ENCODE assay signal across 18 mouse cellular contexts in the genomic region with DNA sequence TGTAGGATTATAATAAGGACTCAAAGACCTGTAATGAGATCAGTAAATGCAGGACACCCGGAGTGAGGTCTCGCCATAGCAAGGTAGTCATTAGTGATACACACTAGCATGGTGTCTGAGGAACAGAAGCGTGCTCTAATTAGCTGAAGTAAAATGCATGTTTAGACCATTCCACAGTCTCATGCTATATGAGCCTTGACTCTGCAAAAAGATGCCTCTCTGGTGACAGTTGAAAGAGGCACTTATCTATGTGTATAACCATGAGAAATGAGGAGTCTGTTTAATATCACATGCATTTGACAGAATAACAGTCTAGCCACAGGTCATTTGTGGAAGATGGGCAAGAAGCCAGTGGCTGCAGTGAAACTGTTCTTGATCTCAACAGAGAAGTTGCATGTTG.
DNase-seq lines count a peak whose midpoint lies in the region; ATAC-seq and TF ChIP-seq lines count a peak whose summit lies in the region.
"Had no signal": no experiment of that assay in that cellular context is flagged by ENCODE, and none has a peak within 500 bp of the region (broad histone marks: within the 10 kb centered on the region; RNA-seq: fewer than 3 reads in every experiment).

No protein-coding gene starts in this region.

- H3K36me3 ChIP-seq in forebrain, embryonic 14.5 days (ENCODE audit: control insufficient read depth, insufficient read depth, low read length) = no peaks in the 10 kb centered on the region
- no peaks in the 10 kb centered on the region for H3K36me3 ChIP-seq in forebrain, postnatal 0 days (ENCODE audit: insufficient read depth)
- no peaks in the 10 kb centered on the region for H3K36me3 ChIP-seq in lung, embryonic 14.5 days (ENCODE audit: insufficient read depth)
- no peaks in the 10 kb centered on the region for H3K36me3 ChIP-seq in midbrain, embryonic 15.5 days (replicated peaks)
- no peaks in the 10 kb centered on the region for H3K36me3 ChIP-seq in midbrain, postnatal 0 days (ENCODE audit: insufficient read depth, low read length)
- H3K36me3 ChIP-seq: embryonic facial prominence, embryonic 13.5 days; forebrain, embryonic 12.5 days; hindbrain, embryonic 12.5 days had no signal

- DNase-seq in forebrain, embryonic 14.5 days (ENCODE audit: low spot score) = peak; percentile 8
- DNase-seq in forebrain, postnatal 0 days = no peak
- DNase-seq in lung, embryonic 14.5 days = peak; percentile 81
- no peak for DNase-seq in lung, postnatal 10 days
- no peak for DNase-seq in midbrain, postnatal 0 days (ENCODE audit: low spot score)
- DNase-seq: adrenal gland, postnatal 10 days; cerebellum, adult 18-20 months; cerebellum, adult 9-11 months; cerebellum, postnatal 36 days; gastrocnemius, postnatal 14 days; heart, adult 2 months; heart, postnatal 36 days had no signal

- TF ChIP-seq CTCF in forebrain, postnatal 0 days (IDR thresholded peaks at IDR 0.05; ENCODE audit: low read depth) = no peak
- TF ChIP-seq CTCF in lung, embryonic 14.5 days (IDR thresholded peaks at IDR 0.05; ENCODE audit: low read depth) = no peak
- no peak for TF ChIP-seq CTCF in midbrain, postnatal 0 days (IDR thresholded peaks at IDR 0.05)

- no peaks in the 10 kb centered on the region for H3K4me1 ChIP-seq in forebrain, embryonic 14.5 days (ENCODE audit: control insufficient read depth, insufficient read depth, low read length)
- no peaks in the 10 kb centered on the region for H3K4me1 ChIP-seq in forebrain, postnatal 0 days (ENCODE audit: insufficient read depth)
- H3K4me1 ChIP-seq in lung, embryonic 14.5 days (ENCODE audit: insufficient read depth) = 0 out of 2 replicates have a peak, but pooled peaks cover 3% of the 10 kb centered on the region
- H3K4me1 ChIP-seq in midbrain, embryonic 15.5 days = no peaks in the 10 kb centered on the region
- no peaks in the 10 kb centered on the region for H3K4me1 ChIP-seq in midbrain, postnatal 0 days (ENCODE audit: insufficient read depth, low read length)
- H3K4me1 ChIP-seq: embryonic facial prominence, embryonic 13.5 days; forebrain, embryonic 12.5 days; hindbrain, embryonic 12.5 days had no signal

- no peak for ATAC-seq in forebrain, embryonic 14.5 days
- no peak for ATAC-seq in forebrain, postnatal 0 days
- ATAC-seq in lung, embryonic 14.5 days (ENCODE audit: insufficient read depth) = peak; percentile 83
- 0 out of 2 replicates have a peak, but pooled peaks have one; percentile 42 for ATAC-seq in midbrain, embryonic 15.5 days (replicated peaks)
- ATAC-seq in midbrain, postnatal 0 days (ENCODE audit: low FRiP score) = no peak
- ATAC-seq in cerebellum, adult (ENCODE audit: insufficient number of reproducible peaks, low FRiP score, low TSS enrichment) = no peak

- 12% methylated on average over 3 of the region's 3 CpGs for WGBS in forebrain, embryonic 14.5 days
- 28% methylated on average over 3 of the region's 3 CpGs for WGBS in forebrain, postnatal 0 days
- 44% methylated on average over 3 of the region's 3 CpGs for whole genome bisulfite sequencing in lung, embryonic 14.5 days
- 76% methylated on average over 3 of the region's 3 CpGs for WGBS in midbrain, embryonic 15.5 days
- 75% methylated on average over 3 of the region's 3 CpGs for WGBS in midbrain, postnatal 0 days

- H3K4me2 ChIP-seq in forebrain, embryonic 14.5 days (ENCODE audit: low read length) = no peak overlapping the region
- no peak overlapping the region for H3K4me2 ChIP-seq in forebrain, postnatal 0 days (ENCODE audit: low read depth)
- no peak overlapping the region for H3K4me2 ChIP-seq in lung, embryonic 14.5 days
- H3K4me2 ChIP-seq in midbrain, embryonic 15.5 days = no peak overlapping the region
- H3K4me2 ChIP-seq in midbrain, postnatal 0 days (ENCODE audit: low read depth, low read length, poor library complexity, severe bottlenecking) = no peak overlapping the region
- H3K4me2 ChIP-seq: embryonic facial prominence, embryonic 13.5 days; forebrain, embryonic 12.5 days; heart, embryonic 11.5 days; hindbrain, embryonic 12.5 days had no signal

- H3K27ac ChIP-seq in forebrain, embryonic 14.5 days (ENCODE audit: low read depth, low read length) = no peak overlapping the region
- H3K27ac ChIP-seq in forebrain, postnatal 0 days (ENCODE audit: low read depth, low read length) = no peak overlapping the region
- H3K27ac ChIP-seq in lung, embryonic 14.5 days (ENCODE audit: low read depth) = no peak overlapping the region
- H3K27ac ChIP-seq in midbrain, embryonic 15.5 days = no peak overlapping the region
- H3K27ac ChIP-seq in midbrain, postnatal 0 days (ENCODE audit: low read depth, low read length) = no peak overlapping the region
- H3K27ac ChIP-seq: embryonic facial prominence, embryonic 13.5 days; forebrain, embryonic 12.5 days; heart, adult 2 months; hindbrain, embryonic 12.5 days had no signal

- no peaks in the 10 kb centered on the region for H3K9me3 ChIP-seq in forebrain, embryonic 14.5 days (replicated peaks; ENCODE audit: control insufficient read depth, low read length)
- H3K9me3 ChIP-seq in forebrain, postnatal 0 days (ENCODE audit: low read length) = no peaks in the 10 kb centered on the region
- no peaks in the 10 kb centered on the region for H3K9me3 ChIP-seq in lung, embryonic 14.5 days (ENCODE audit: low read depth, low read length)
- no peaks in the 10 kb centered on the region for H3K9me3 ChIP-seq in midbrain, embryonic 15.5 days
- no peaks in the 10 kb centered on the region for H3K9me3 ChIP-seq in midbrain, postnatal 0 days (ENCODE audit: low read length)
- H3K9me3 ChIP-seq: embryonic facial prominence, embryonic 13.5 days; forebrain, embryonic 12.5 days; hindbrain, embryonic 12.5 days had no signal

- no peaks in the 10 kb centered on the region for H3K27me3 ChIP-seq in forebrain, embryonic 14.5 days (replicated peaks; ENCODE audit: control insufficient read depth, insufficient read depth, low read length)
- H3K27me3 ChIP-seq in forebrain, postnatal 0 days (ENCODE audit: insufficient read depth, low read length) = no peaks in the 10 kb centered on the region
- H3K27me3 ChIP-seq in lung, embryonic 14.5 days (ENCODE audit: insufficient read depth, low read length) = no peaks in the 10 kb centered on the region
- no peaks in the 10 kb centered on the region for H3K27me3 ChIP-seq in midbrain, embryonic 15.5 days (replicated peaks)
- no peaks in the 10 kb centered on the region for H3K27me3 ChIP-seq in midbrain, postnatal 0 days (ENCODE audit: insufficient read depth, low read length)
- H3K27me3 ChIP-seq: embryonic facial prominence, embryonic 13.5 days; forebrain, embryonic 12.5 days; hindbrain, embryonic 12.5 days had no signal

- H3K4me3 ChIP-seq in forebrain, embryonic 14.5 days (ENCODE audit: low read depth, low read length) = no peak overlapping the region
- H3K4me3 ChIP-seq in forebrain, postnatal 0 days (ENCODE audit: low read depth, low read length) = no peak overlapping the region
- no peak overlapping the region for H3K4me3 ChIP-seq in lung, embryonic 14.5 days (ENCODE audit: low read depth, low read length)
- no peak overlapping the region for H3K4me3 ChIP-seq in midbrain, embryonic 15.5 days
- H3K4me3 ChIP-seq in midbrain, postnatal 0 days (ENCODE audit: low read depth, low read length) = no peak overlapping the region
- H3K4me3 ChIP-seq: embryonic facial prominence, embryonic 13.5 days; forebrain, embryonic 12.5 days; heart, adult 2 months; hindbrain, embryonic 12.5 days had no signal

- H3K9ac ChIP-seq in forebrain, embryonic 14.5 days (ENCODE audit: low read length) = no peak overlapping the region
- H3K9ac ChIP-seq in forebrain, postnatal 0 days = no peak overlapping the region
- no peak overlapping the region for H3K9ac ChIP-seq in lung, embryonic 14.5 days
- H3K9ac ChIP-seq in midbrain, embryonic 15.5 days = no peak overlapping the region
- H3K9ac ChIP-seq in midbrain, postnatal 0 days (replicated peaks; ENCODE audit: low read length, poor library complexity, severe bottlenecking) = no peak overlapping the region
- H3K9ac ChIP-seq: embryonic facial prominence, embryonic 13.5 days; forebrain, embryonic 12.5 days; hindbrain, embryonic 12.5 days had no signal

Comparison
In these comparisons a context has a peak if more than half of its experiments do, and no peak if none do; other contexts are left out.
1. ATAC-seq: peak in lung, embryonic 14.5 days (single experiment) and midbrain, embryonic 15.5 days (single experiment); none in forebrain, embryonic 14.5 days (single experiment), forebrain, postnatal 0 days (single experiment), midbrain, postnatal 0 days (single experiment) and cerebellum, adult (single experiment).
2. DNase-seq: peak in forebrain, embryonic 14.5 days (single experiment) and lung, embryonic 14.5 days (single experiment); none in forebrain, postnatal 0 days (single experiment), lung, postnatal 10 days (single experiment) and midbrain, postnatal 0 days (single experiment).